Mouse (Mus musculus) splenic B cell, adult 2 months (primary cell): ENCODE measurements around the gene Mical1.
A peak's percentile ranks its signal among the peaks of the same experiment; 100 is the strongest.

ENCODE experiments used
- DNase-seq: peaks from one replicate; pipeline ENCODE4 v3.0.0-alpha.2; 2011; ENCODE audit warnings: low read depth, low spot score
- H3K27me3 ChIP-seq: 2 replicates; pipeline ENCODE4 v1.6.1; 2012; ENCODE audit warnings: mild to moderate bottlenecking, low read length, moderate library complexity, mixed read lengths; ENCODE audit not compliant: control insufficient read depth, poor library complexity, insufficient read depth, severe bottlenecking
- H3K36me3 ChIP-seq: 2 replicates; pipeline ENCODE4 v1.6.1; 2012; ENCODE audit warnings: mild to moderate bottlenecking, low read length, moderate library complexity, mixed read lengths; ENCODE audit not compliant: control insufficient read depth, poor library complexity, insufficient read depth, severe bottlenecking

Gene Mical1

GRCm38 (mm10) chr10:41476171-41477017, at the start of gene Mical1:
Gene Mical1 (plus strand): TSS chr10:41476314.
- Histone ChIP-seq H3K36me3 (peaks cover 8% of the 10 kb centered on the region), H3K27me3 (no peaks in the 10 kb centered on the region)
- DNase-seq: peak; percentile 74

- DNase-seq: no peak
- Histone ChIP-seq H3K27me3 (no peaks in the 10 kb centered on the region), H3K36me3 (no peaks in the 10 kb centered on the region)
Observed at GRCm38 (mm10) chr10:41426368-41426767, 49.7 kb upstream of the Mical1 start.

DNA sequence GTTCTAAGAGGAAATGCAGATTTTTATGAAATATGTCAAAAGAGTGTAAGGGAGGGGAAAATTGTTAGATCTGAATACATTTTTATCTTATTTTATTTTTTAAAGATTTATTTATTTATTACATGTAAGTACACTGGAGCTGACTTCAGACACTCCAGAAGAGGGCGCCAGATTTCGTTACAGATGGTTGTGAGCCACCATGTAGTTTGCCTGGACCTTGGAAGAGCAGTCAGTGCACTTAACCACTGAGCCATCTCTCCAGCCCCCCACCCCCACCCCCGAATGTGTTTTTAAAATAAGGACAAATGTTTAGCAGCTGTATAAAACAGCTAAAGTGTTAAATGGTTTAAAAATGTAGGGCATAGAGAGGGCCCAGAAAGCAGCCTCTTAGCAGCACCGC, 41.5 kb upstream of the Mical1 start:
- DNase-seq: peak; percentile 61
- H3K36me3 ChIP-seq: no peaks in the 10 kb centered on the region
- no peaks in the 10 kb centered on the region for H3K27me3 ChIP-seq

DNA sequence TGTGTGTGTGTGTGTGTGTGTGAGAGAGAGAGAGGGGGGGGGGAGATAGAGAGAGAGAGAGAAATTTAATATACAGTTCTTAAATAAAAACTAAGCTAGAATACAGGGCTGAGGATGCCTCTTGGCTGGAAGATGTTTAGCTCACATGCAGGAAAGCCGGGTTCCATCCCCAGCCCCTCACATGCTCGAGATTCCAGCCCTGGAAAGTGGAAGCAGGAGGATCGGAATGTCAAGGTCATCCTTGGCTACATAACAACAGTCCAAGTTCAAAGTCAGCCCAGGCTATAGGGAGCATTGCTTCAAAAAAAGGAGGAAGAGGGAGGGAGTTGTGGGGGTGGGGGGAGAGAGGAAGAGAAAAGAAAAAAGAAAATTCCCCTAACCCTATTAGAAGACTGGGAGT, 41.0 kb upstream of the Mical1 start:
- Histone ChIP-seq H3K36me3 (no peaks in the 10 kb centered on the region), H3K27me3 (no peaks in the 10 kb centered on the region)
- no peak for DNase-seq

GRCm38 (mm10) chr10:41448216-41448615, 27.9 kb upstream of the Mical1 start:
- Histone ChIP-seq H3K36me3 (peaks cover 2% of the 10 kb centered on the region; the same call in 1 of the 2 replicates), H3K27me3 (no peaks in the 10 kb centered on the region)
- DNase-seq: no peak

DNA sequence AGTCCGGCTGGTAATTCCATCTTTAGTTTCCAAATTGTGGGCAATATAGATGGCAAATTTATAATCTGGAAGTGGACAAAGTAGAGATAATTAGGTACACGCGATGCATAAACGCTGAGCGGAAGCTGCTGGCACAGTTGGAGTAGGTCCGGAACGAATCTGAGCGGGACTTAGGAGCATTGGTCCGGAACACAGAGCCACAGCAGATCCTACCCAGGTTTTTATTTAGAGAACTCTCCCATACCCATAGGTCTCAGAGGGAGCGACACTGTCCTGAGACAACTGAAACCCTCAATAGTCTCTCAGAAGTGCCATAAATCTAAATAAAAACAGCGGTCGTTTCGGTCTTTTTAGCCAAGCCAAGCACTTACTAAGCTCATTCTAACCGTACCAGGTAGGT, 26.4 kb upstream of the Mical1 start:
- Histone ChIP-seq H3K36me3 (peaks cover 2% of the 10 kb centered on the region), H3K27me3 (no peaks in the 10 kb centered on the region)
- no peak for DNase-seq

GRCm38 (mm10) chr10:41450137-41450670, 25.9 kb upstream of the Mical1 start, which contains the start of gene Zbtb24:
Gene Zbtb24 (plus strand): TSS chr10:41450383.
- H3K27me3 ChIP-seq: no peaks in the 10 kb centered on the region
- DNase-seq: peak; percentile 99
- peaks cover 2% of the 10 kb centered on the region for H3K36me3 ChIP-seq

- peaks cover 2% of the 10 kb centered on the region for H3K36me3 ChIP-seq
- no peak for DNase-seq
- no peaks in the 10 kb centered on the region for H3K27me3 ChIP-seq
Observed at GRCm38 (mm10) chr10:41450780-41451522, 25.2 kb upstream of the Mical1 start.

GRCm38 (mm10) chr10:41451656-41452055, 24.5 kb upstream of the Mical1 start:
- no peak for DNase-seq
- peaks cover 2% of the 10 kb centered on the region for H3K36me3 ChIP-seq
- H3K27me3 ChIP-seq: no peaks in the 10 kb centered on the region

GRCm38 (mm10) chr10:41452791-41453190, 23.3 kb upstream of the Mical1 start:
- Histone ChIP-seq H3K36me3 (peaks cover 2% of the 10 kb centered on the region), H3K27me3 (no peaks in the 10 kb centered on the region)
- DNase-seq: no peak

DNA sequence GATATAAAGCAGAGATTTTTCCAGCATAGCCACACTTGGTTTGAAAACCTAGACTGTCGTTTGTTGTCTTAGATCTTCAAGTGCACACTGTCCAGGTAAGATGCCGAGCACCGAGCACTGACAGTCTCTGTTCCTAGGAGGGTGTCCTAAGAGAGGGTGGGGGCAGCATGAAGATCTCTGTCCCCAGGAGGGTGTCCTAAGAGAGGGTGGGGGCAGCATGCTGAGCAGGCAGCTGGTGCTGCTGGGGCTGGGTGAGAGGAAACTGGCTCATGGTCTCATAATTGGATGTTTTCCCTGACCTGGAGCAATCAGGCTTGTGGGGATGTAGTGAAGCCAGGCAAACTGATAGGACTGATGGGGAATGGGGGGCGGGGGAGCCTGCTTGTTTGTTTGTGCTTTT, 16.1 kb upstream of the Mical1 start:
- no peak for DNase-seq
- peaks cover 4% of the 10 kb centered on the region for H3K36me3 ChIP-seq
- no peaks in the 10 kb centered on the region for H3K27me3 ChIP-seq

DNA sequence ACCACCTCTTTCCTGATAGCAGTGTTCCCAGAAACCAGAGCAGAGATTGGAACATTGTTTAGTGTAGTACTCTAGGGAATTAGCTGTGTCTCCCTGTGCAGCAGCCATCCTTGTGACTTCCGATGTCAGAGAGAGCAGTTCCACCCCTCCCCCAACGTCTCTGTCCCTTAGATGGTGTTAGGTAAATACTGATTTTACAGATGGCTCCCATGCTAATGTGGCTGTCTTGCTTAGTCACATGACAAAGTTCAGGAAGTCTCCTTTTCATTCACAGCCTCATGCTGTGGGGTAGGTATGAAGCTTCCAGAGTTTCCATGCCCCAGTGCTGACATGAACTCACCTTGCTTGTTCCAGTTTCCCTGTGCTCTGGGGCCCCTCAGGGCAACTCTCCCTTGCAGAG, 15.6 kb upstream of the Mical1 start:
- no peaks in the 10 kb centered on the region for H3K27me3 ChIP-seq
- DNase-seq: no peak
- peaks cover 4% of the 10 kb centered on the region for H3K36me3 ChIP-seq

- peaks cover 6% of the 10 kb centered on the region for H3K36me3 ChIP-seq
- DNase-seq: no peak
- H3K27me3 ChIP-seq: no peaks in the 10 kb centered on the region
Observed at GRCm38 (mm10) chr10:41461057-41461722, 14.9 kb upstream of the Mical1 start.

- no peak for DNase-seq
- H3K27me3 ChIP-seq: no peaks in the 10 kb centered on the region
- H3K36me3 ChIP-seq: peaks cover 5% of the 10 kb centered on the region
Observed at GRCm38 (mm10) chr10:41464401-41464955, 11.6 kb upstream of the Mical1 start.
